Mouse (Mus musculus): Measurements from ENCODE around the gene Adarb1.

- TF ChIP-seq CTCF (IDR thresholded peaks at IDR 0.05; ENCODE audit: borderline replicate concordance, insufficient read depth, low read length) (no peak), POLR2A (IDR thresholded peaks at IDR 0.05; ENCODE audit: low read depth, low read length) (no peak)
Measured at GRCm38 (mm10) chr10:77247048-77247447, 171.0 kb downstream of the Adarb1 start.
